Mouse (Mus musculus) right cerebral cortex, postnatal 36 days (tissue): ENCODE measurements around the gene Phka2.

Experiments used
- DNase-seq, 2 experiments: peaks; one replicate each; pipeline ENCODE4 v3.0.0; 2022; ENCODE audit warnings: low spot score in 2 of 2, mixed read lengths in 1 of 2

The Phka2 gene

GRCm38 (mm10) chrX:160502048-160503041 lies at the start of gene Phka2:
Gene Phka2, plus strand, starts transcription at chrX:160502166.
- DNase-seq = peak; percentile 61 to 64

GRCm38 (mm10) chrX:160455686-160456085 lies 46.3 kb upstream of the Phka2 start:
- DNase-seq = no peak

DNA sequence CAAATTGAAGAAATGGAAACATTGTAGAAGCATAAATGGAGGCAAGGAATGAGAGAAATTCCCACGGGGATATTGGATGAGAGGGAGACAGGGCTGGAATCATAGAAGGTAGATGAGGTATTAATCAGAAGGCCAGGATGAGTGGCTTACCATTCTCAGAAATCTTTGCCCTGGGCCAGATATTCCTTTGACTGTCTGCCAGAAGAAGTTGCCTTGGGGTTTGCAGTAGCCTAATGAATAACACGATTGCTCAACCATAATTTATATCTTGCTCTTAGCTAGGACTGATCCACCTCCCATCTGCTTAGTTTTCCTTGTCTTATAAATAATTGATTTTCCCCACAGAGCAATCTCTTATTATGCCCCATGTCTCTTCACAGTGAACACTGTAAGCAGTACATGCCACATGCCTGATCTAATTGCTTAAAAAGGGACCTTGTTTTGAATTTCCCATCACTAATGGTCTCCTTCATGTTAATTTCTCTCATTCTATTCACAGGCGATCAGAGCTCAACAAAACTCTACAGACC lies 30.6 kb upstream of the Phka2 start:
- no peak for DNase-seq

DNA sequence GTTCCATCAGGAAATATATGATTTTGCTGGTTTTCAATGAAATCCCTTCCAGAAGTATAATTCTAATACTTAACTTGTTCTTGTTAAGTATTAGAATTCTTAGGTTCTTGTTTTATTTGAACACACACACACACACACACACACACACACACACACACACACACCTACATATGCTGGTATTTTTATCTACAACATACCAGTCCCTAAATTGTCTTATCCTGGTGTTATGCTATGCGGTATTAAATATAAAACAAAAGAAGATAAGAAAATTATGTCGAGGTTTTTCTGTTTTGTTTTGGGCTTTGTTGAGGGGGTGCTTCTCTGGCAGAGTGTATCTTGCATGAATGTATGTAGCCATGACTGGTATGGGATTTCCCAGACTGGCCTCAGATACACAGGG lies 12.2 kb upstream of the Phka2 start:
- no peak for DNase-seq

DNA sequence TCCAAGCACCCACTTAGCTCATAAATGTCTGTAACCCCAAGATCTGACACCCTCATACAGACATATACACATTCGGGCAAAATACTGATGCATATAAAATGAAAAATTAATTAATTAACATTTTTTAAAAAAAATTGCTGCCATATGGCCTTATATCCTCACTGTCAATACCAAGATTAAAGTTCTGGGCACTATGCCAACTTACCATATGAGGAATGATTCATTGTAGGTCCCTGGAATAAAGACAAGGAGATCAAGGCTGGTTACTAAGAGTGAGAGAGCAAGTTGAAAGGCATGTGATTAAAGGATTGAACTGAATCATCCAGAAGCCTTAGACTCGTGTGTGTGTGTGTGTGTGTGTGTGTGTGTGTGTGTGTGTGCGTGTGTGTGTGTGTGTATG lies 7.6 kb upstream of the Phka2 start:
- no peak for DNase-seq

DNA sequence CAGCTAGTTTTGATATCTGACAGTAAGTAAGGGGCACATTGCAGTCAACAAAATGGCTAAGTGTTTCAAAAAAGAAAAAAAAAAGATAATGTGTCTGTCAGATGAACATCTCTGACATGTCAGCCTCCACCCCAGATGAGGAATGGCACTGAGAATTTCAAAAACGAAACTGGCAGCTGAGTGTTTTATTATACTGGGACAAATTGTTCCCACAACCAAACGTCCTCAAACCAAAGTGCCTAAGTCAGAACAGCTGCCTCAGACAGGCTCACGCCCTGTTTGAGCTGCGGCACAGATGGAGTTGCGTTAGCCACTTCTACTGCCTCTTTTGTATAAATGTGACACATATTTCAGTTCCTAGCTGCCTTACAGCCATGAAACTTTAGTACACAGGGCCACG lies 7.0 kb upstream of the Phka2 start:
- no peak for DNase-seq

- no peak for DNase-seq
Measured at GRCm38 (mm10) chrX:160496473-160496872, 5.5 kb upstream of the Phka2 start.

GRCm38 (mm10) chrX:160501095-160501494 lies 871 bp upstream of the Phka2 start:
- DNase-seq = no peak

- DNase-seq = no peak
Measured at GRCm38 (mm10) chrX:160501687-160502047, 299 bp upstream of the Phka2 start.

DNA sequence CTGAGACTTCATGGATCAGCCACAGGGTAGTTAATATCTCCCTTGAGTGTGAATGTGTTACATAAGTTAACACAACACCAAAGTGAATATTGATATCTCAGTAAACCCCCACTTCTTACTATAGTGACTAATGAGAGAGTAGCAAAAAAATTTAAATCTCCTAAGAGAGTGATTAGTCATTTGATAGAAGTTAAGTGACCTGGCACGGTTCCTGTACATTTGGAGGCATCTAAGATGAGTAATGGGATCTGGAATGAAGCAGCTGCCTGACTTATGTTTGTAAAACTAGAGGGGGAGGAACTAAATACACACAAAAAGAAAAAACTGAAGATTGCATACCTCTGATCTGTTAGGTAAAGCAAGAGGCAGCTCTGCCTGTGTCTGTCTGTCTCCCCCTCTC lies 7.1 kb downstream of the Phka2 start:
- no peak for DNase-seq

- no peak for DNase-seq
Measured at GRCm38 (mm10) chrX:160510197-160510596, 8.2 kb downstream of the Phka2 start.

GRCm38 (mm10) chrX:160516027-160516426 lies 14.1 kb downstream of the Phka2 start:
- DNase-seq = no peak

- peak in 1 of 2 experiments; percentile 12 for DNase-seq
Measured at GRCm38 (mm10) chrX:160542772-160543171, 40.8 kb downstream of the Phka2 start.

DNA sequence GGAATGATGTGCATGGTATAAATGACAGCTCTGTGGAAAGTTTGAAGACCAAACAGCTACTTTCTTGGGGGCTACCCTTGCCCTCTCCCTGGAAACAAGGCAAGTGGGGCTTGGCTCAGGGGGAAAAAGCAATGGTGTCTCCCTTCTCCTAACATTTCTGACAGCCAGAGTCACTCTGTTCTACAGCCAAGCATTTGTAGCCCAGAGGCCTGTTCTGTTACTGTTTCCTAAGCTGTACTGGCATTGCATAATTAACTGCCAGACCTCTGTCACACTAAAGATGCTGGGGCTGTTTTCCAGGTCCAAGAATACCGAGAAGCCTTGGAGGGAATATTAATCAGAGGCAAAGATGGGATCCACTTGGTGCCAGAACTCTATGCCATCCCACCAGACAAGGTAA lies 46.9 kb downstream of the Phka2 start:
- DNase-seq = no peak

GRCm38 (mm10) chrX:160552066-160552465 lies 50.1 kb downstream of the Phka2 start:
- no peak for DNase-seq

DNA sequence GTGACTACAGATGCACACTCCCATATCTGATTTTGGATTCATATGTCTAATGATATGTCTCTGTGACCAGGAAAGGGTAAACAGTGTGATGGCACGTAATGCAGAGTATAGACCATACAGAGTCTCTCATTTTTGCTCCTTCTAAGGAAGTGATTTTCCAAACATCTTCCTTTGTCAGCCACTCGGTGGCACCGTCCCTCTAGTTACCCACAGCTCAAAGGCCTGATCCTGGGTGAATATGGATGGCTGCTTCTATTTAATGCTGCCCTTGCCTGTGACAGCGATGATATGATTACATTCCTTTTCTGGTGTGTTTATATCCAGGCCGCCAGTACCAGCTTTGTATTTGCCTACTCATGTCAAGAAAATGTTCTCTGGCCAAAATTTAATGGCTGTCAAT lies 81.6 kb downstream of the Phka2 start:
- DNase-seq = no peak

- no peak for DNase-seq
Measured at GRCm38 (mm10) chrX:160584148-160584838, 82.3 kb downstream of the Phka2 start.

DNA sequence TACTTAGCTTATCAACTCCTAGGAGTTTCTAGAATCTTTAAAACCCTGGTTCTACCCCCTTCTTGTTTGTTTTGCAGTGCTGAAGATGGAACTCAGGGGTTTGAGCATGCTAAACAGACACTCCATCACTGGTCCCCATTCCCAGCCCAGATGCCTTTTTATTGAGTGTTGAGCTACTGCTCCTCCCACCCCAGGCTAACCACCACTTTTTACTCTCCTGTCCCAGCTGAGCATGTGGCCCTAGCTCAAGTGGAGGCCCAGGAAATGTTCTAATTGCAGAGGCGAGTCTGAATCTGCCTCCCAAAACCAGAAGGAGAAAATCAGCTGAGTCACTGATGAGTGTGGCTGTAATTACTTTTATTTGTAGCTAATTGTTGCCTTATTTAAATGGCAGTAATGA lies 83.1 kb downstream of the Phka2 start:
- DNase-seq = no peak

- peak in 1 of 2 experiments; percentile 43 for DNase-seq
Measured at GRCm38 (mm10) chrX:160588523-160588922, 86.6 kb downstream of the Phka2 start.

- no peak for DNase-seq
Measured at GRCm38 (mm10) chrX:160590147-160590546, 88.2 kb downstream of the Phka2 start.

GRCm38 (mm10) chrX:160592933-160593332 lies 91.0 kb downstream of the Phka2 start:
- peak in 1 of 2 experiments; percentile 51 for DNase-seq

DNA sequence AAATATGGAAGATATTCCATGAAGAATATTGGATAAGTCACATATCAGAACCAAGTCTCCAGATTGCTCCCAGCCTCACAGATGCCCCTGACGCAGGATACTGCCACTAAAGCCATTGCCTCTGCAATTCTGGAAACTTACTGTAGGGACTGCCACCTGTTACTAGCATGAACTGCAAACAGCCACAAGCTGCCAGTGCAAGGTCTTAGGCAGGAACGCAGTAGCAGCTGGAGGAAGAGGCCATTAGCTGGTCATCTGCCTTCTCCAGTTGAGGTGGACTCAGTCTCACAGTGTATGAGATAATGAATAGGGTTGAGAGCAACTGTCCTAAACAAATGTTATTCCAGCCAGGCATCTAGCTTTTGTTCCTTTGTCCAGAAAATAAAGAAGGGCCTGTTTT lies 96.1 kb downstream of the Phka2 start:
- DNase-seq = no peak
